Mouse (Mus musculus) liver, embryonic 13.5 days (tissue): Measurements from ENCODE around the gene Fam160b1. TPM values are rescaled to one million over a fixed set of nuclear protein-coding genes. Genes with fewer than 3 reads are reported as not detected.

Source experiments
- ATAC-seq: fragments of 200-750 bp; cut with Nextera tagmentation; 2 replicates; pipeline ENCODE4 v1.8.0; 2017; ENCODE audit warnings: low read depth, mild to moderate bottlenecking, moderate number of reproducible peaks, moderate library complexity
- DNase-seq: peaks from one replicate; pipeline ENCODE4 v3.0.0; 2022
- H3K27ac ChIP-seq: fragments of 300-500 bp; sonication (generic); 2 replicates; pipeline ENCODE4 v1.5.1; 2015; ENCODE audit warnings: moderate library complexity, mild to moderate bottlenecking, inconsistent platforms
- H3K27me3 ChIP-seq: fragments of 300-500 bp; sonication (generic); 2 replicates; pipeline ENCODE4 v1.6.1; 2015; ENCODE audit warnings: mild to moderate bottlenecking, inconsistent platforms
- H3K36me3 ChIP-seq: fragments of 300-500 bp; sonication (generic); 2 replicates; pipeline ENCODE4 v1.6.1; 2015; ENCODE audit warnings: mild to moderate bottlenecking, inconsistent platforms
- H3K4me1 ChIP-seq: fragments of 300-500 bp; sonication (generic); replicated peaks from 2 replicates; pipeline ENCODE4 v1.6.1; 2015; ENCODE audit warnings: inconsistent platforms
- H3K4me2 ChIP-seq: fragments of 300-500 bp; sonication (generic); 2 replicates; pipeline ENCODE4 v1.6.1; 2015; ENCODE audit warnings: inconsistent platforms, mild to moderate bottlenecking, moderate library complexity
- H3K4me3 ChIP-seq: fragments of 300-500 bp; sonication (generic); replicated peaks from 2 replicates; pipeline ENCODE4 v1.5.1; 2015; ENCODE audit warnings: mild to moderate bottlenecking, inconsistent platforms
- H3K9ac ChIP-seq: fragments of 300-500 bp; sonication (generic); 2 replicates; pipeline ENCODE4 v1.6.1; 2015; ENCODE audit warnings: mild to moderate bottlenecking, inconsistent platforms
- H3K9me3 ChIP-seq: fragments of 300-500 bp; sonication (generic); replicated peaks from 2 replicates; pipeline ENCODE4 v1.6.1; 2016; ENCODE audit warnings: inconsistent platforms
- WGBS: fragments of 180-500 bp; shearing (Covaris S2); methylation state at CpG from one replicate; pipeline ENCODE4 v1.1.7; 2015; ENCODE audit not compliant: insufficient replicate concordance; 5-methylcytosine and 5-hydroxymethylcytosine counted together
- polyA plus RNA-seq: library from polyadenylated mRNA; unstranded; fragments of >200 nt; fragmentation: Nextera tagmentation; extraction: Ambion mirVana; gene quantifications from 2 replicates; pipeline ENCODE4 v1.2.1, GENCODE M21; 2015

The Fam160b1 gene
- polyA plus RNA-seq, 1 experiment from 2014 or later, result 5.3 TPM

DNA sequence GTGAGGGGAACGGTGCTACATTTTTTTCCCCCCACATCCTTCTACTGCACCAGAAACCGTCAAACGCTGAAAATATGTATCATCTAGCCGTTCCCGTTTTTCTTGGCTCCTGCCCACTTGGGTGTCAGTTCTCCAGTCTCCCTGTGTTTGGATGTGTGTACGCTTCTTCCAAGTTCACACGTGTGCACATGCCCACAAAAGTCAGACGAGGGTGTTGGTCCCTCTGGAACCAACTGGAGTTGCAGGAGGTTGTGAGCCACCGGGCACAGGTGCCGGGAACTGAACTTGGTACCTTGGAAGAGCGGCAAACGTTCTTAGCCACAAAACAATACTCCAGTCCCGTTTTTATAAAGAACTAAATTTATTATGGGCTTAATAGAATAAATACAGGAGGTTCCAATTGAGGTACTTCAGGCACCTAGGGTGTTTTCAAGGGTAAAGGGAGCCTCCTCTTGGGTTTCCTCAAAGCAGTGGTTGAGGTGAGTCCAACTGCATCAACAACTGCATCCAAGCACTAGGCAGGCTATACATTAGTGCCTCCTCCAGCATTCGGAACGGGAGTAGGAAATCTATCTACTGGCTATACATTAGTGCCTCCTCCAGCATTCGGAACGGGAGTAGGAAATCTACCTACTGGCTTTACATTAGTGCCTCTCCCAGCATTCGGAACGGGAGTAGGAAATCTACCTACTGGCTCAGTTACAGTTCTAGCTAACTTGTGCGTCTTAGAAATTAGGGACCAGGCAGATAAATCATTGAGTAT is 1.5 kb upstream of the Fam160b1 start:
- no peak for ATAC-seq
- H3K27ac ChIP-seq, result peak overlapping the region; percentile 70
- no peaks in the 10 kb centered on the region for H3K36me3 ChIP-seq
- peak overlapping the region; percentile 96 for H3K4me3 ChIP-seq
- H3K4me1 ChIP-seq, result peaks cover 74% of the 10 kb centered on the region
- no peaks in the 10 kb centered on the region for H3K9me3 ChIP-seq
- peak overlapping the region; percentile 74 for H3K9ac ChIP-seq
- no peak for DNase-seq
- WGBS, result 74% methylated on average over 20 of the region's 20 CpGs
- no peaks in the 10 kb centered on the region for H3K27me3 ChIP-seq
- peak overlapping the region; percentile 81 for H3K4me2 ChIP-seq

DNA sequence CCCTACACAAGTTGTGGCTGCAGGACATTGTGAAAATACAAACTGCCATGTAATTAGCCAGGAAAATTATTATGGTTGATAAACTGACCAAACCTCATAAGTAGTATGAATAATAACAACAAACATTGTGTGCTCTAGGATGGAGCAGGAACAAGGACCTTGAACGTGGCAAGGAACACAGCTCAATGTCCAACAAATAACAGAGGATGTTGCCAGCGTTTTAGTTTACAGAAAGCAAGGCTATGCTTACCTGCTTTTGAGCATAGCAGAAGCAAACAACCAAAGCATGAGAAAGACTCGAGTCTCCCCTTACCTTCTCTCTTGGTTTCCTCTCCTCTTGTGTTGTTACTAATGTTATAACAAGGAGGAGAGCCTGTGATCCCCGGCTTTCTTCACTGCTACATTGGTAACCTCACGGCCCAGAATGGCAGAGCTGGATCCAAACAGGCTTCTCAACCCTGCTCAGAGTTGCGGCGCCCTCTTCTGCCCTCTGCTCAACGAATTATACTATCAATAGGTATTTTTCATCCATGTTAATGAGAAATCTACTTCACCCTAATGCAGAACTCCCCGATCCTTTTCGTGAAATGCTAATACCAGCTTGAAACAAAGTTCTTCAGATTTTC is 666 bp upstream of the Fam160b1 start:
- Histone ChIP-seq H3K36me3 (no peaks in the 10 kb centered on the region), H3K4me3 (peak overlapping the region; percentile 96), H3K27me3 (no peaks in the 10 kb centered on the region), H3K27ac (peak overlapping the region; percentile 81), H3K9me3 (no peaks in the 10 kb centered on the region), H3K4me2 (peak overlapping the region; percentile 81), H3K4me1 (peaks cover 80% of the 10 kb centered on the region), H3K9ac (peak overlapping the region; percentile 74)
- ATAC-seq (no peak), DNase-seq (no peak)
- 14% methylated on average over 10 of the region's 10 CpGs for WGBS

DNA sequence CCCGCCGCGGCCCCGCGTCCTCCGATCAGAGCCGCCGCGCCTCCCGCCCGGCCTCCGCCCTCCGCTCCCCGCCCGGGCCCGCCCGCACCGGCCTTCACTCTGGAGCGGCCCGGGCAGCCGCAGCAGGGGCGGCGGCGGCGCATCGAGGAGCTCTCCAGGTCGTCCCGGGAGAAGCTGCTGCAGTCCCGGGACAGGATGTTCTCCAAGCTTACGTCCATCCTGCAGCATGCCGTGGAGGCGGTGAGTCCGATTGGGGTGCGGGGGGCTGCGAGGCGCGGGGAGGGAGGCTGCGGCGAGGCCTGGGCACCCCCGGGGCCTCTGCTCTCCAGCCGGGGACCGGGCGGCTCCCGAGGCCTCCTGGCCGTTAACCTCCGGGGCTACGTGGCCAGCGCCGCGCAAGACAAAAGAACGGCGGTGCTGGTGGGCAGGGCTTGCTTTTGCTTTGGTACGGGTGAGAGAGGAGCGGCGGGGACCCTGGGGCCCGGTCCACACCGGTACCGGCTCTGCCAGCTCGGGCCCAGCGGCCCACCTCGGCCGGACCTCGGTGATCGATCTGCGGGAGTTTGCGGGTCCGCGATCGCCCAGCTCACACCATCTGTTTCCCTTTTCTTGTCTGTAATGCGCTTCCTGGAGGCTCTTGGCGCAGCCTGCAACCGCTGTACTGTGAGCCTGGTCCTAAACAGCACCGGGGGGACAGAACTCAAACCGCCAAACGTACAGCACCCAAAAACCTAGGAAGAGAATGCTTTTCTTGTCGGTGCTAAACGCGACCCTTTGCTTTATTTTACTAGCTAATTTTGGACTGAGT is 855 bp downstream of the Fam160b1 start:
- peak overlapping the region; percentile 96 for H3K4me3 ChIP-seq
- peak; percentile 50 for ATAC-seq
- peak overlapping the region; percentile 96 for H3K27ac ChIP-seq
- no peaks in the 10 kb centered on the region for H3K36me3 ChIP-seq
- peaks cover 80% of the 10 kb centered on the region for H3K4me1 ChIP-seq
- H3K9me3 ChIP-seq, result no peaks in the 10 kb centered on the region
- no peaks in the 10 kb centered on the region for H3K27me3 ChIP-seq
- peak overlapping the region; percentile 98 for H3K9ac ChIP-seq
- WGBS, result under 1% methylated on average over 77 of the region's 78 CpGs
- peak; percentile 50 for DNase-seq
- peak overlapping the region; percentile 81 for H3K4me2 ChIP-seq

DNA sequence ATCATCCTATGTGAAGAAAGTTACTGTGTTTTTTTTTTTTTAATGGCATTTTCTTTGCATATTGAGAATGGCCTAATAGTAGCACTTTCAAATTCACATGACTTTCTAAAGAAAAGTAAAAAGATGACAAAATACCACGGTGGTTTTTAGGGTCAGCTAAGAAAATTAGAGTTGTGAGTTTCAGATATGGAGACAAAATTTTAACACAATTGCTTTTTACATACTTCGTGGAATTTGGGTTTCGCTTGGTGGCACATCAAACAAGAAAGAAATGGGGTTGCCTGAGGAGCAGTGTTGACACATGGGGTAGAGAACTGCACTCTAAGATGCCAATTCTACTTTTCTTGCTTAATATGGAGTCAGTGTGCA is 1.4 kb downstream of the Fam160b1 start:
- Histone ChIP-seq H3K27ac (peak overlapping the region; percentile 96), H3K9me3 (no peaks in the 10 kb centered on the region), H3K4me1 (peaks cover 80% of the 10 kb centered on the region), H3K4me2 (peak overlapping the region; percentile 81), H3K9ac (peak overlapping the region; percentile 98), H3K4me3 (peak overlapping the region; percentile 96), H3K27me3 (no peaks in the 10 kb centered on the region), H3K36me3 (no peaks in the 10 kb centered on the region)
- DNase-seq (no peak), ATAC-seq (no peak)
- 13% methylated on average over 3 of the region's 3 CpGs for WGBS

DNA sequence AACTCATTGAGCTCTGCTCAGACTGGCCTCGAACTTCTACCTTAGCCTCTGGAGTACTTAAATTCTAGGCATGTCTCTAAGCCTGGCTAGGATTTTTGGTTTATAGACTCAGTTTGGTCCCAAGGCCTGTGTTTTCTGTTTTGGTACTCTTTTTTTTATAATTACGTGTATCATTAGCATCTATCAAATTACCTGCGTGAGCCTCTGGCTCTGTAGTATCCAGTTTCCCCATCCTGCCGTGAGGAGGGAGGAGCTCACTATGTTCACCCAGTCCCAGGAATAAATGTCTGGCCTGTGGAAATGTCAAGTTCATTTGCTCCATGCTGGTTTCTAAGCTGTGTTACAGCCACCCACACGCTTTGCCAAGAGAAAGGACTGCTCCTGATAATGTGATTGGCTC is 2.1 kb downstream of the Fam160b1 start:
- WGBS, result 38% methylated on average over 5 of the region's 5 CpGs
- no peaks in the 10 kb centered on the region for H3K36me3 ChIP-seq
- DNase-seq (no peak), ATAC-seq (no peak)
- H3K4me2 ChIP-seq, result peak overlapping the region; percentile 81
- H3K27ac ChIP-seq, result peak overlapping the region; percentile 68
- H3K9ac ChIP-seq, result peak overlapping the region; percentile 63
- H3K4me3 ChIP-seq, result peak overlapping the region; percentile 96
- H3K27me3 ChIP-seq, result no peaks in the 10 kb centered on the region
- H3K9me3 ChIP-seq, result no peaks in the 10 kb centered on the region
- peaks cover 80% of the 10 kb centered on the region for H3K4me1 ChIP-seq

DNA sequence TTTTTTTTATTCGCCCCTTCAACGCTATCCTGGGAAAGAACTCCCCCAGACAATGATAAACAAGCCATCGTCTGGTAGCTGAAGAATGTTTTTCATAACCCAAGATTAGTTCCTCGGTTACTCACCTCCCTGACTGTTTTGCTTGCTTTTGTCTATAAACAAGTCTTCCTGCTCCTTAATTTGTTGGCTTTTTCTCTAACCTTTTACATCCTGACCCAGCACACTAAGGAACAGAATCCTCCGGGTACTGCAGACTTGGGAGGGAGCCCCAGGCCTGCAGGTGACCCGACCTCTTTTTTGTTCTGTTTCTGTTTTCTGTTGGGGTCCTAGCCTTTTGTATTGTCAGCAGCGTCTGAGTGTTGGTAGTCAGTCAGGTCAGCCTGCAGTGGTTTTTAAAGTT is 2.6 kb downstream of the Fam160b1 start:
- peak overlapping the region; percentile 81 for H3K4me2 ChIP-seq
- no peaks in the 10 kb centered on the region for H3K36me3 ChIP-seq
- no peaks in the 10 kb centered on the region for H3K9me3 ChIP-seq
- DNase-seq (no peak), ATAC-seq (no peak)
- peak overlapping the region; percentile 96 for H3K4me3 ChIP-seq
- peaks cover 80% of the 10 kb centered on the region for H3K4me1 ChIP-seq
- 30% methylated on average over 7 of the region's 7 CpGs for WGBS
- no peaks in the 10 kb centered on the region for H3K27me3 ChIP-seq
- peak overlapping the region; percentile 63 for H3K9ac ChIP-seq
- peak overlapping the region; percentile 68 for H3K27ac ChIP-seq

DNA sequence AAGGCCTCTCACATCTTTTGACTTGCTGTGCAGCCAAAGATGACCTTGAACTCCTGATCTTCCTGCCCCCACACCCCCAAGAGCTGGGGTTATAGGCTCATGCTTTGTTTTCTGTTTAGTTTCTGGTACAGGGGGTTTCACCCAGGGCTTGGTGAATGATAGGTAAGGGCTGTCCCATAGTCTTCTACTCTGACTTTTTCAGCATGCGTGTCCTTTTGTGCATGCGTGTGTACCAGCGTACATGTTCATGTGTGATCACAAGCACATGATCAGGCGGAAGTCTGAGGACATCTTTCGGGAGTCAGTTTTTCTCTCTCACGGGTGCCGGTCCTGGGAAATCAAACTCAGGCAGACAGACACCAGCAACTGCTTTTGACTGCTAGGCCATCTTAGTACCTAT is 3.1 kb downstream of the Fam160b1 start:
- H3K4me3 ChIP-seq, result peak overlapping the region; percentile 96; the same call in 1 of the 2 replicates
- WGBS, result 77% methylated on average over 7 of the region's 7 CpGs
- ATAC-seq (no peak), DNase-seq (no peak)
- no peaks in the 10 kb centered on the region for H3K9me3 ChIP-seq
- H3K9ac ChIP-seq, result peak overlapping the region; percentile 63
- H3K4me1 ChIP-seq, result peaks cover 80% of the 10 kb centered on the region
- H3K27ac ChIP-seq, result peak overlapping the region; percentile 68
- H3K36me3 ChIP-seq, result peaks cover 2% of the 10 kb centered on the region; the same call in 1 of the 2 replicates
- peak overlapping the region; percentile 81 for H3K4me2 ChIP-seq
- no peaks in the 10 kb centered on the region for H3K27me3 ChIP-seq

DNA sequence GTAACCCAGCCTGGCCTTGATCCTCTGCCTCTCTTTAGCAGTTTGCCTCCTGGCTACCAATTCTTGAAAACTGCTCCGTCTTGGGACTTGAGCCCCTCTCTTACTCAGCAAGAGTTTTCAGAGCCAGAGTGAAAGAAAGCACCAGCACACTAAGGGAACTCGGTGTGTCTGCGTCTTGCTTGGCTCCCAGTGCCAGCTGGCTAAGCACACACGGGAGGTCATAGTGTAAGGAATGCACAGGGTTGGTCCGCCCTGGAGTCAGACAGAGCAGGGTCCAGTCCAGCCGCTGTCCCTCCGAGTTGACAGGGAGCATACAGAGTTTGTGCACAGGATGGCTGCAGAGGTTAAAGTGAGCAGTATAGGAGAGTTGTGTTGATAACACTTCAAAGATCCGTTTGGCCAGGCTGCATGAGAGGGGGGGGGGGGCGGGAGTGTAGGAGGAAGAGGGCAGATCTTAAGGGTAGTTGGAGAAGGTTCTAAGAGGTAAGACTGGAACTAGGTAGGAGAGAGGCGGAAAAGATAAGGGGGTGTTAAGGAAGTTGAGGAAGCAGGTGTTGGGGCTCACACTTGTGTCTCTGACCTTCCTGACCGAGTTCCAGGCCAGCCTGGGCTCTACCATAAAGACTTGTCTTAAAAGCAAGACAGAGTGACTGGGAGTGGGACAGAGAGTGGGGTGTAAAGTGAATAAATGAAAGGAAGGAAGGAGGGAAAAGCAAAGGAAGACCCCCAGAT is 4.6 kb downstream of the Fam160b1 start:
- DNase-seq, result no peak
- no peak for ATAC-seq
- peaks cover 77% of the 10 kb centered on the region for H3K4me1 ChIP-seq
- peak overlapping the region; percentile 44 for H3K9ac ChIP-seq
- WGBS, result 14% methylated on average over 10 of the region's 11 CpGs
- peaks cover 17% of the 10 kb centered on the region for H3K36me3 ChIP-seq
- no peaks in the 10 kb centered on the region for H3K27me3 ChIP-seq
- H3K4me3 ChIP-seq, result peak overlapping the region; percentile 12; the same call in 1 of the 2 replicates
- peak overlapping the region; percentile 46 for H3K4me2 ChIP-seq
- H3K27ac ChIP-seq, result peak overlapping the region; percentile 74
- H3K9me3 ChIP-seq, result no peaks in the 10 kb centered on the region

DNA sequence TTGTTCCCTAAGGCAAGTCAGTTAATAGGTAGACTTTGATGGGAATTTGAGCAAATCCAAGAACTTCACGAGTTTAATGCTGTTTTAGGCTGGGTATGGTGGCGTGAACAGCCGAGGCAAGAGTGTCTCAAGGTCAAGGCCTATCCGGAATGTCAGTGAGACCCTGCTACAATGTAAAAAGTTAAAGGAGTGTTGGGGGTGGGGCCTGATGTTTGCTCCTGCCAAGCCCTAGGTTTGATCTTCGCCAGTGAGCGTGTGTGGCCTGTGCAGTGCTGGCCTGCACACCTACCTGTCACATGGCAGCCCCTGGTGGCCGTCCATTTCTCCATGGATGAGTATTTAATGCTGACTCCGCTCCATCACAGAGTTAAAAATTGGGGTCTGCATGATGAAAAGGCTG is 5.5 kb downstream of the Fam160b1 start:
- H3K27ac ChIP-seq, result peak overlapping the region; percentile 74; the same call in 1 of the 2 replicates
- WGBS, result 52% methylated on average over 8 of the region's 8 CpGs
- no peak overlapping the region for H3K4me2 ChIP-seq
- H3K9me3 ChIP-seq, result no peaks in the 10 kb centered on the region
- ATAC-seq (no peak), DNase-seq (no peak)
- peaks cover 84% of the 10 kb centered on the region for H3K4me1 ChIP-seq
- no peak overlapping the region for H3K9ac ChIP-seq
- H3K4me3 ChIP-seq, result no peak overlapping the region
- no peaks in the 10 kb centered on the region for H3K27me3 ChIP-seq
- peaks cover 26% of the 10 kb centered on the region for H3K36me3 ChIP-seq

DNA sequence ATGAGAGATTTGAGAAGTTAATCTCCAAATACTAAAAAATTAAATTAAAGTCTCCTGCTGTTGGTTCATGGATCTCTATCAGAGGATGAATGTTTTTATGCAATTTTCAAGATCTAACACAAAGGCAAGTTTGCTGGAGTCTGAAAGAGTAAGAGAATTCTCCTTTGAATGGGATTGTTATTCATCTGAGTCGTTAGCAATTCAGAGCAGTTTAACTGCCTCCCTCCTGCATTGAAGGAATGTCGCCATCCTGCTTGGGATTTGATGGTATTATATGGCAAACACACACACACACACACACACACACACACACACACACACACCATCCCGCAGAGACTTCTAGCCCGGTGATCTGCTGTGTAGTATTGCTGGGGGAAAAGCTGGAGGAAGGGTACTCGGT is 6.1 kb downstream of the Fam160b1 start:
- Histone ChIP-seq H3K9me3 (no peaks in the 10 kb centered on the region), H3K27me3 (no peaks in the 10 kb centered on the region), H3K9ac (no peak overlapping the region), H3K27ac (peak overlapping the region; percentile 40; the same call in 1 of the 2 replicates), H3K4me1 (peaks cover 88% of the 10 kb centered on the region), H3K4me2 (no peak overlapping the region), H3K4me3 (no peak overlapping the region), H3K36me3 (peaks cover 32% of the 10 kb centered on the region)
- ATAC-seq (no peak), DNase-seq (no peak)
- WGBS, result 44% methylated on average over 5 of the region's 5 CpGs

DNA sequence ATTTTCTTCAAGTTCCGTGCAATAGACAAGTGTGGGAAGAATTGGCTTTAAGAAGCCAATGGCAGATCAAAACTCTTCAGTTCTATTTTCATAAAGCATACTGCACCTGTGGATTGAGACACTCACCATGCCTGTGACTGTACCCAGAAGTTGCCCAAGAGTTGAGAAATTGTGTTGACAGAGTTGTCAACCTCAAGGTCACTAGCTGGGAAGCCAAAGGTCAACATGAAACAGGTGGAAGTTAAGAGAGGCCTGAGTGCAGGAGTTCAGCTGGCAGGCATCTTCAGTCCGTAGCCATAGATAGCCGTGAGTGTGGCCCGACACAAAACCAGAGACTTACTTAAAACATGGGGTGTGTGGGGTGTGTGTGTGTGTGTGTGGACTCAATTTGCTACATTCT is 6.7 kb downstream of the Fam160b1 start:
- H3K4me2 ChIP-seq, result no peak overlapping the region
- H3K27ac ChIP-seq, result peak overlapping the region; percentile 40
- H3K27me3 ChIP-seq, result no peaks in the 10 kb centered on the region
- H3K4me3 ChIP-seq, result no peak overlapping the region
- ATAC-seq, result no peak
- no peaks in the 10 kb centered on the region for H3K9me3 ChIP-seq
- WGBS, result 63% methylated on average over 4 of the region's 4 CpGs
- peaks cover 88% of the 10 kb centered on the region for H3K4me1 ChIP-seq
- no peak for DNase-seq
- no peak overlapping the region for H3K9ac ChIP-seq
- H3K36me3 ChIP-seq, result peaks cover 36% of the 10 kb centered on the region
